Mouse (Mus musculus) ES-E14 (cell line): ENCODE data around the gene Itga3.

Experiments
- CHD2 ChIP-seq: IDR thresholded peaks from 2 replicates; pipeline ENCODE4 v1.6.1; 2014; ENCODE audit warnings: mild to moderate bottlenecking, low read depth, low read length, inconsistent platforms
- HCFC1 ChIP-seq: IDR thresholded peaks from 2 replicates; pipeline ENCODE4 v1.6.1; 2012; ENCODE audit warnings: low read length, inconsistent platforms, borderline replicate concordance; ENCODE audit not compliant: insufficient read depth
- MAFK ChIP-seq: IDR thresholded peaks from 2 replicates; pipeline ENCODE4 v1.6.1; 2014; ENCODE audit warnings: mild to moderate bottlenecking, low read depth, low read length, inconsistent platforms; ENCODE audit not compliant: insufficient read depth
- ZNF384 ChIP-seq: IDR thresholded peaks from 2 replicates; pipeline ENCODE4 v1.6.1; 2012; ENCODE audit warnings: low read depth, low read length, inconsistent platforms

GRCm38 (mm10) chr11:95073835-95074234, 2.8 kb downstream of the Itga3 start:
- no peak for TF ChIP-seq ZNF384
- no peak for TF ChIP-seq CHD2
- TF ChIP-seq MAFK = no peak
- TF ChIP-seq HCFC1 = no peak
